8 mouse cellular contexts compared by ENCODE assay signal in the genomic region with DNA sequence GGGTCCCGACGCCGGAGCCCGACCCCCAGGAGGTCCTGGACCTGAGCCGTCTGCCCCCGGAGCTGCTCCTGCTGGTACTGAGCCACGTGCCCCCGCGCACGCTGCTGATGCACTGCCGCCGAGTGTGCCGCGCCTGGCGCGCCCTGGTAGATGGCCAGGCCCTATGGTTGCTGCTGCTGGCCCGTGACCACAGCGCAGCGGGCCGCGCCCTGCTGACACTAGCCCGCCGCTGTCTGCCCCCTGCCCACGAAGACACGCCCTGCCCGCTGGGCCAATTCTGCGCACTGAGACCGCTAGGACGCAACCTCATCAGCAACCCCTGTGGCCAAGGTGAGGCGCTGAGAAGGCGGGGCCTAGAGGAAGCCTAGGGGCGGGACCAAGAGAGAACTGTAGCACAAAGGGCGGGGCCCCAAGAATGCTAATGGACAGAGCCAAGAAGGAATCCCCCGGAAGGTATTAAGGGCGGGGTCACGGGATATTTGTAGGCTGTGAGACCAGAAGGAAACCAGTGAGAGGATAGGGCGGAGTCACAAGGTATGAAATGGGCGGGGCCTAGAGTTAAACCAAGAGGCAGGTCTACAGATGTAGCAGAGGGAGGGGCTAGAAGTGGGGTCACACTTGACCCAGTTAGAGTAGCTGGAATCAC. TPM values are rescaled to one million over a fixed set of nuclear protein-coding genes. Genes with fewer than 3 reads are reported as not detected.
DNase-seq lines count a peak whose midpoint lies in the region; ATAC-seq lines count a peak whose summit lies in the region.

No protein-coding gene starts in this region.

- DNase-seq in R1 (ENCODE audit: low read depth, low spot score) = peak; percentile 100
- DNase-seq in cerebellum, adult 9-10 months = peak; percentile 99
- peak; percentile 84 to 91 for DNase-seq in frontal cortex, adult 2 months (ENCODE audit: extremely low spot score in 1 of 2, low spot score in 1 of 2)
- DNase-seq in layer of hippocampus, postnatal 25 days (ENCODE audit: extremely low spot score in 1 of 2, low spot score in 1 of 2) = peak; percentile 34 to 56
- DNase-seq in lung, postnatal 10 days = peak; percentile 91
- peak; percentile 56 for DNase-seq in ovary, postnatal 36 days (ENCODE audit: low spot score)
- DNase-seq in thymus, postnatal 10 days (ENCODE audit: low spot score in 2 of 2) = peak; percentile 88 to 95

- no peak overlapping the region; the same call in 1 of the 2 replicates for H3K27ac ChIP-seq in hindbrain, embryonic 13.5 days

- H3K9me3 ChIP-seq in hindbrain, embryonic 13.5 days = no peaks in the 10 kb centered on the region

- peak overlapping the region; percentile 61 for H3K4me3 ChIP-seq in hindbrain, embryonic 13.5 days

- peak; percentile 90 for ATAC-seq in hindbrain, embryonic 13.5 days (ENCODE audit: low FRiP score)

- peaks cover 32% of the 10 kb centered on the region for H3K27me3 ChIP-seq in hindbrain, embryonic 13.5 days

- peaks cover 17% of the 10 kb centered on the region for H3K4me1 ChIP-seq in hindbrain, embryonic 13.5 days (replicated peaks)

- no peaks in the 10 kb centered on the region for H3K36me3 ChIP-seq in hindbrain, embryonic 13.5 days

- H3K9ac ChIP-seq in hindbrain, embryonic 13.5 days = peak overlapping the region; percentile 77

- WGBS in hindbrain, embryonic 13.5 days = under 1% methylated on average over 32 of the region's 38 CpGs

- peak overlapping the region; percentile 88 for H3K4me2 ChIP-seq in hindbrain, embryonic 13.5 days

RNA-seq across cellular contexts. Expression of a gene that starts 0.8 kb away (rescaled TPM):
- 28.9 and 35.7 TPM in 2 replicates for polyA plus RNA-seq in frontal cortex, adult 2 months (2012; rRNA removed)
- 7.0 and 7.4 TPM in 2 replicates for polyA plus RNA-seq in hindbrain, embryonic 13.5 days (2015; fragmentation: Nextera tagmentation; extraction: Ambion mirVana)
- total RNA-seq in layer of hippocampus, postnatal 25 days (2021) = 10 to 100 TPM; 17.9 to 21.6 TPM

RNA-seq across cellular contexts. Expression of a gene that starts 23.2 kb away (rescaled TPM):
- 3.4 and 4.3 TPM in 2 replicates for polyA plus RNA-seq in frontal cortex, adult 2 months (2012; rRNA removed)
- 3.1 and 3.4 TPM in 2 replicates for polyA plus RNA-seq in hindbrain, embryonic 13.5 days (2015; fragmentation: Nextera tagmentation; extraction: Ambion mirVana)
- 1 to 10 TPM; 1.1 to 2.2 TPM for total RNA-seq in layer of hippocampus, postnatal 25 days (2021)

RNA-seq across cellular contexts. Expression of a gene that starts 48.2 kb away (rescaled TPM):
- 92.4 and 109 TPM in 2 replicates for polyA plus RNA-seq in frontal cortex, adult 2 months (2012; rRNA removed)
- 108 and 114 TPM in 2 replicates for polyA plus RNA-seq in hindbrain, embryonic 13.5 days (2015; fragmentation: Nextera tagmentation; extraction: Ambion mirVana)
- 10 to 100 TPM; 62.4 to 70.0 TPM for total RNA-seq in layer of hippocampus, postnatal 25 days (2021)

RNA-seq across cellular contexts. Expression of a gene that starts 48.3 kb away (rescaled TPM):
- polyA plus RNA-seq in frontal cortex, adult 2 months (2012; rRNA removed) = 15.4 and 18.0 TPM in 2 replicates
- polyA plus RNA-seq in hindbrain, embryonic 13.5 days (2015; fragmentation: Nextera tagmentation; extraction: Ambion mirVana) = 20.6 and 22.6 TPM in 2 replicates
- 10 to 100 TPM; 12.4 to 15.6 TPM for total RNA-seq in layer of hippocampus, postnatal 25 days (2021)

Comparison
In these comparisons a context has a peak if more than half of its experiments do, and no peak if none do; other contexts are left out.
1. DNase-seq: peak in every context shown above with its lines; median percentile 100 in R1; 99 in cerebellum, adult 9-10 months; 92 in thymus, postnatal 10 days; 91 in lung, postnatal 10 days; 88 in frontal cortex, adult 2 months; 56 in ovary, postnatal 36 days; 45 in layer of hippocampus, postnatal 25 days.